Mouse (Mus musculus) embryonic facial prominence, embryonic 15.5 days (tissue): Measurements from ENCODE around the gene Lrguk. TPM values are rescaled to one million over a fixed set of nuclear protein-coding genes. Genes with fewer than 3 reads are reported as not detected.

Experiments
- ATAC-seq: fragments of 200-750 bp; cut with Nextera tagmentation; 2 replicates; pipeline ENCODE4 v1.8.0; 2017; ENCODE audit warnings: low read depth, moderate TSS enrichment; ENCODE audit not compliant: insufficient number of reproducible peaks, low FRiP score, low TSS enrichment
- H3K27ac ChIP-seq: fragments of 300-500 bp; sonication (generic); replicated peaks from 2 replicates; pipeline ENCODE4 v1.5.1; 2015; ENCODE audit warnings: mild to moderate bottlenecking, inconsistent platforms
- H3K27me3 ChIP-seq: fragments of 300-500 bp; sonication (generic); 2 replicates; pipeline ENCODE4 v1.6.1; 2015; ENCODE audit warnings: inconsistent platforms
- H3K36me3 ChIP-seq: fragments of 300-500 bp; sonication (generic); 2 replicates; pipeline ENCODE4 v1.6.1; 2015; ENCODE audit warnings: mild to moderate bottlenecking, inconsistent platforms
- H3K4me1 ChIP-seq: fragments of 300-500 bp; sonication (generic); 2 replicates; pipeline ENCODE4 v1.6.1; 2015; ENCODE audit warnings: inconsistent platforms
- H3K4me2 ChIP-seq: fragments of 300-500 bp; sonication (generic); replicated peaks from 2 replicates; pipeline ENCODE4 v1.6.1; 2015; ENCODE audit warnings: mild to moderate bottlenecking, inconsistent platforms
- H3K4me3 ChIP-seq: fragments of 300-500 bp; sonication (generic); replicated peaks from 2 replicates; pipeline ENCODE4 v1.5.1; 2015; ENCODE audit warnings: mild to moderate bottlenecking, inconsistent platforms
- H3K9ac ChIP-seq: fragments of 300-500 bp; sonication (generic); 2 replicates; pipeline ENCODE4 v1.6.1; 2015; ENCODE audit warnings: inconsistent platforms
- H3K9me3 ChIP-seq: fragments of 300-500 bp; sonication (generic); replicated peaks from 2 replicates; pipeline ENCODE4 v1.6.1; 2016; ENCODE audit warnings: inconsistent platforms
- WGBS: fragments of 180-500 bp; shearing (Covaris S2); methylation state at CpG from one replicate; pipeline ENCODE4 v1.1.7; 2015; 5-methylcytosine and 5-hydroxymethylcytosine counted together
- polyA plus RNA-seq: library from polyadenylated mRNA; unstranded; fragments of >200 nt; fragmentation: Nextera tagmentation; extraction: Ambion mirVana; gene quantifications from 2 replicates; pipeline ENCODE4 v1.2.1, GENCODE M21; 2015

Gene Lrguk
- polyA plus RNA-seq, 1 experiment from 2014 or later: 3.3 TPM

DNA sequence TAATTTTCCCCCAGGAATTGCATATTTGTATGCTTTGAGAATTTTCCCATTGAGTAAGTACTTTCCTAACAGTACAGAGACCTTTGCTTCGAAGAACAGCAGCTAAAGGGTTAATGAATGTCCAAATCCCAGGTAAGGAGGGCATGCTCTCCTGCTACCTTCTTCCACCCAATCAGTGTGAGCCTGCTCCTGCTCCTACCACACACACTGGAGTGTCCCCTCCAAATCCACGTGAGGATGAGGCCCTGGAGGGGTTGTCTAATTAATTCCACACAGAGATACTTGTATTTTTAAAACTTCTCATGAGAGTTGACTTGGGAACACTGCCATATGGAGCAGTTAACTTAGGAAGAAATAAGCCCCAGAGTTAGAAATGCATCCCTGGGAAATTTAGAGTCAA, 133.4 kb downstream of the Lrguk start:
- H3K27me3 ChIP-seq: no peaks in the 10 kb centered on the region
- H3K4me1 ChIP-seq: no peaks in the 10 kb centered on the region
- 52% methylated on average over 2 of the region's 2 CpGs for WGBS
- H3K9ac ChIP-seq: no peak overlapping the region
- no peak overlapping the region for H3K27ac ChIP-seq
- no peak overlapping the region for H3K4me3 ChIP-seq
- H3K36me3 ChIP-seq: peaks cover 79% of the 10 kb centered on the region
- H3K9me3 ChIP-seq: no peaks in the 10 kb centered on the region
- ATAC-seq: peak; percentile 84
- no peak overlapping the region for H3K4me2 ChIP-seq

DNA sequence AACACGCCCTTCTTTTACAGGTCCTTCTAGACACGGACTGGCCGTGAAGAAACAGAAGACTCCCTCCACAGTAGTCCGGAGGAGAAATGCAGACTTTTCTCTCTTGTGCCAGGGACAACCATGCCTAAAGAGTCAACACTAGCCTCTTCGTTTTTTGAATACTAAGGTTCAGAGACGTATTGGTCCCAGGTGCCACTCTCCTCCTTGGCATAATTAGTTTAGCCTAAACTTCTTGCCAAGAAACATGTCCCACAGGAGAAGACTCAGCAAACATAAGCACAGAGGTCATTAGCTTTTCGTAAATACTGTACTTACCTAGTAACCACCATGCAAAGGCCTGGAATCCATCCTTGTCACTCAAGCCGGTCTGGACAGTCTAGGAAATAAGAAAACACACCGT, 133.8 kb downstream of the Lrguk start:
- no peaks in the 10 kb centered on the region for H3K9me3 ChIP-seq
- H3K4me2 ChIP-seq: no peak overlapping the region
- no peak overlapping the region for H3K9ac ChIP-seq
- peaks cover 77% of the 10 kb centered on the region for H3K36me3 ChIP-seq
- 74% methylated on average over 9 of the region's 9 CpGs for WGBS
- ATAC-seq: peak; percentile 61; the same call in 1 of the 2 replicates
- no peaks in the 10 kb centered on the region for H3K4me1 ChIP-seq
- H3K27ac ChIP-seq: no peak overlapping the region
- no peak overlapping the region for H3K4me3 ChIP-seq
- H3K27me3 ChIP-seq: no peaks in the 10 kb centered on the region

DNA sequence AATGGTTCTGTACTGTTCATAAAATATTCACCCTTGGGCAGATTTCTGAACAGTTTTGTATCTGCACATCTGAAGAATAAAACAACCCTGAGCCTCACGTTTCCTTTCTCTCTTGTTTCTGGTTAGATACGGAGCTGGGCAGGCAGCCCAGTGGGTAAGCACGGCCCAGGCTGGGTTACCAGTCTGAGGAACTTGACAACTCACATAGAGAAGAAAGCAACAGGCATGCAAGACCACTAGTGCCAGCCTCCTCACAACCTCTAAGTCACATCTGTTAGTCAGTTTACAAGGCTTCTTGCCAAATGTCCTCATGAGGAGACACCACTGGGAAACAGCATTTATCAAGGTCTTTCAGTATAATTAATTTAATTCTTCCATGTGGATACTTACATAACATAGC, 139.6 kb downstream of the Lrguk start:
- Histone ChIP-seq H3K9ac (no peak overlapping the region), H3K4me3 (no peak overlapping the region), H3K27me3 (no peaks in the 10 kb centered on the region), H3K4me2 (no peak overlapping the region), H3K4me1 (peaks cover 10% of the 10 kb centered on the region; the same call in 1 of the 2 replicates), H3K27ac (no peak overlapping the region), H3K9me3 (no peaks in the 10 kb centered on the region), H3K36me3 (peaks cover 48% of the 10 kb centered on the region)
- WGBS: 75% methylated on average over 3 of the region's 3 CpGs
- no peak for ATAC-seq

DNA sequence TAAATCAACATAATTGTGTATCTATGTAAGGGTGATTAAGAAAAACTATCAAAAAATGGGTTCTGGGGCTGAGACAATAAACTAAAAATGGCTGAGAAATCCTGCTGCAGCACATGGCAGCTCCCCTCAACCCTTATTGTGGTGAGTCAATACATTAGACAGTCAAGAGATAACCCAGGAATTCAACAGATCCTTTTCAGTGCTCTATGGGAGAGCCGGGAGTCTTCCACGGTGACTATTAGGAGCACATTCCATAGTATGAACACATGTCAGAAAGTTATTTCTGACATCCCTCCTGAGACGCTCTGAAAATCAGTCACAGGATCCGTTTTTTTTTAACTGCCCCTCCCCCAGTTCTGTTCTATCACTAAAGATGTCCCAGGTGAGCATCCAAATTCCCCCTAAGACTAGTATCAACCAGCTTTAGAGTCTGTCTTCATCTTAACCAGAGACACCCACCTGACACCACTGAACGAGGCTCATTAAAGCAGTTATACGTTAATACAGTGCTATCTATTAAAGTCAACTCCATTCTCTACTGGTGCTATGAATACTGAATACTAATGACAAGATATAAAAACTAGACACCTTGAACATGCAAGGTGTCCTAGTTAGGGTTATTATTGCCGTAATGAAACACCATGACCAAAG, 141.7 kb downstream of the Lrguk start:
- no peak overlapping the region for H3K9ac ChIP-seq
- H3K36me3 ChIP-seq: peaks cover 33% of the 10 kb centered on the region
- no peak overlapping the region for H3K4me3 ChIP-seq
- H3K4me2 ChIP-seq: no peak overlapping the region
- no peak overlapping the region for H3K27ac ChIP-seq
- peaks cover 14% of the 10 kb centered on the region for H3K4me1 ChIP-seq
- H3K27me3 ChIP-seq: no peaks in the 10 kb centered on the region
- no peak for ATAC-seq
- 56% methylated on average over 7 of the region's 7 CpGs for WGBS
- H3K9me3 ChIP-seq: no peaks in the 10 kb centered on the region

DNA sequence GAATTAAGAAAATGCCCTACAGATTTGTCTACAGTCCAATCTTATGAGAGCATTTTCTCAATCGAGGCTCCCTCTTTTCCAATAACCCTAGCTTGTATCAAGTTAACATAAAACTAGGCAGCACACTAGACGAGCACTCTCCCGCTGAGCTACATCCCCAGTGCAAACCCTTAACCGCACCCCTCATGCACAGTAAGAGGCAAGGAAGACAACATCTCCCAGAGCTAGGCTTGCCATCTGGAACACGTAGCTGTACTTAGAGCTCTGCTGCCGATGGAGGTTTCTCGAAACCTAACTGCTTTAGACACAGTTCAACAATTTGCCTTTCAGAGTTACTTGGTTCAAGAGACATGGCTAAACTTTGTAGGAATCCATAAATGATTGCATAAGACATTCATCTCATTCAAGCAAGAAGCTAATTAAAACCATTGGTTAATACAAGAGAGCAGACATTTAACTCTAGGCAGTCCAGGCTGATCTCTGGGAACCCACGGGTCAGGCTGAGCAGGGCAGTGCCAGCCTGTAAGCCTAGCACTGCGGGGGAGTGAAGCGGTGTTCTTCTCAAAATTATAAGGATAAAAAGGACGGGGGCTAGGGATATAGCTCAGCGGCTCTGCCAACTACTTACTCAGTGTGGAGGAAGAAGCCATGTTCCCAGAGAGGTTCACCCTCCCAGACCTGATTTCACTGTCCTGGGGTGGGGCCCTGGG, 142.7 kb downstream of the Lrguk start:
- H3K9ac ChIP-seq: no peak overlapping the region
- peaks cover 18% of the 10 kb centered on the region for H3K4me1 ChIP-seq
- no peaks in the 10 kb centered on the region for H3K9me3 ChIP-seq
- H3K4me2 ChIP-seq: 0 out of 2 replicates have a peak overlapping the region, but pooled peaks have one; percentile 4
- no peak overlapping the region for H3K4me3 ChIP-seq
- H3K27me3 ChIP-seq: no peaks in the 10 kb centered on the region
- H3K27ac ChIP-seq: peak overlapping the region; percentile 55
- peaks cover 24% of the 10 kb centered on the region for H3K36me3 ChIP-seq
- ATAC-seq: no peak
- WGBS: 54% methylated on average over 12 of the region's 12 CpGs

- no peaks in the 10 kb centered on the region for H3K9me3 ChIP-seq
- no peaks in the 10 kb centered on the region for H3K27me3 ChIP-seq
- H3K4me3 ChIP-seq: no peak overlapping the region
- H3K4me2 ChIP-seq: no peak overlapping the region
- WGBS: 77% methylated on average over 12 of the region's 12 CpGs
- H3K27ac ChIP-seq: no peak overlapping the region
- H3K9ac ChIP-seq: no peak overlapping the region
- no peak for ATAC-seq
- peaks cover 13% of the 10 kb centered on the region for H3K36me3 ChIP-seq
- peaks cover 21% of the 10 kb centered on the region for H3K4me1 ChIP-seq
Measured at GRCm38 (mm10) chr6:34173251-34173650, 144.0 kb downstream of the Lrguk start.

DNA sequence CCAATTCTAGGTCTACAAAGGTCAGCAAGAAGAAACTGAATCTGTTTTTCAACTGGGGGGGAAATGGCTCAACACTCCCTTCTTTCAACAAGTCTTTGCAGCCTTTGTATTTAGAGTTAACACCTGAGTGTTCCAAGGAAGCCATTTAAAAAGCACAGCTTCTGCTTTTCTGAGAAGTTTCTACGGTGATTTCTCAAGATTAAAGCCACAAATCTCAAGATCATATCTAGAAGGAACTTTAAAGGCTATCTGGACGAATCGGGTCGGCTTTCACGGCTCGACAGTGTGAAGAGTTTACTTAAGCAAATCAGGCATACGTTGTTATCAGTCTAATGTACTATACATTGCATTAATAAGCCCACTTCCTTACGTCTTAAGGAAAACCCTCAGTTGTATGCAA, 145.5 kb downstream of the Lrguk start:
- no peaks in the 10 kb centered on the region for H3K27me3 ChIP-seq
- no peak for ATAC-seq
- H3K9me3 ChIP-seq: no peaks in the 10 kb centered on the region
- no peak overlapping the region for H3K4me2 ChIP-seq
- no peak overlapping the region for H3K9ac ChIP-seq
- 86% methylated on average over 8 of the region's 8 CpGs for WGBS
- peaks cover under 1% of the 10 kb centered on the region for H3K36me3 ChIP-seq
- peaks cover 21% of the 10 kb centered on the region for H3K4me1 ChIP-seq
- no peak overlapping the region for H3K27ac ChIP-seq
- H3K4me3 ChIP-seq: no peak overlapping the region

DNA sequence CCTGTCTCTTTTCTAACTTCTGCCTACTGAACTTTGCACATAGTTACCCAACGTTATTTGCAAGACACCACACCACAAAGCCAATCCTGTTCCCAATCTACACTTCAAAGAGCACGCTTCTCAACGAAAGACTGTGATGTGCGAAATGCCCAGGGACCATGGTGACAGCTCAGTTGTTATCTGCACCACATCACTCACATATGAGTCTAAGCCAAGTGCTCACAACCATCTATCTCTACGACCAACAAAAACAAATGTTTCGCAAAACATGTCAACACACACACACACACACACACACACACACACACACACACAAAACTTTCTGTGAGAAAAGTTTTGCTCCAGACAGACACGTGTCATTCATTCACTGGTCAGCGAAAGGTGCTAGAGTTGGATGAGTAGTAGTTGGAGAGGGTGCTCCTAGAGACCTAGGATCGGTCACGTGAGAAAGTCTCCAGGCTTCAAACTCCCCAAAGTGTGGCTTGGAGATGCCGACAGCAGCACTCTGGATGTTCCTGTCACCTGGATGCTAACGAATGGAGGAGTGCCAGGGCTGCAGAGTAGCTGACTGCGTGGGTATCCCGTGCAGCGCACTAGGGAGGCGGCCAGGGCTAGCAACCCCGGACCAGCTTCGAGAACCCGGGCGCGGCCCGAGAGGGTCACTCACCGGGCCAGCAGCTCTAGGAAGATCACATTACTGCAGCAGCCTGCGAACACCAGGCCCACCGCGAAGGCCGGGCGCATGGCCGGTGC, 147.0 kb downstream of the Lrguk start:
- H3K27ac ChIP-seq: peak overlapping the region; percentile 89
- peaks cover 21% of the 10 kb centered on the region for H3K4me1 ChIP-seq
- H3K36me3 ChIP-seq: no peaks in the 10 kb centered on the region
- peak overlapping the region; percentile 70 for H3K4me2 ChIP-seq
- H3K9ac ChIP-seq: peak overlapping the region; percentile 84
- H3K4me3 ChIP-seq: peak overlapping the region; percentile 91
- no peaks in the 10 kb centered on the region for H3K9me3 ChIP-seq
- WGBS: 2% methylated on average over 29 of the region's 29 CpGs
- H3K27me3 ChIP-seq: no peaks in the 10 kb centered on the region
- peak; percentile 75 for ATAC-seq

- peak within 1 kb of the TSS; percentile 89 for H3K27ac ChIP-seq
- WGBS: under 1% methylated on average over 29 of the region's 29 CpGs
- peak; percentile 99 for ATAC-seq
Measured at GRCm38 (mm10) chr6:34176864-34177247, 147.6 kb downstream of the Lrguk start, which contains the start of gene Slc35b4. Slc35b4 (minus strand) TSS chr6:34177111.

DNA sequence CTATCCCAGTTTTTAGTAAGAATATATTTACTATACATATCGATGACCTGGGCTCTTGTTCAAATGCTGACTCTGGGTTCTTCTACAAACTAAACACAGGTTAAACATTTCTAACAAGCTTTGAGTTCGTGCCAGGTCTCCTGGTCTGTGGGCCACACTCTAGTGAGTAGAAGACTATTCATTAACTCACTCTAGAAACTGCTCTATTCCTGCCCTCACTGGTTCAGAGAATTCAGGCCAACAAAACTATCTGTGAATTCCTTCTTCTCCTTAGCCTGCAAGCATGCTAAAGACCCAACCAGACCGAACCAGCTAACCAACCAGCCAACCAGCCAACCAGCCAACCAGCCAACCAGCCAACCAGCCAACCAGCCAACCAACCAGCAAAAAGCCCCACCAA, 149.8 kb downstream of the Lrguk start:
- Histone ChIP-seq H3K36me3 (no peaks in the 10 kb centered on the region), H3K4me3 (no peak overlapping the region), H3K4me1 (peaks cover 12% of the 10 kb centered on the region), H3K9ac (no peak overlapping the region), H3K9me3 (no peaks in the 10 kb centered on the region), H3K27ac (no peak overlapping the region), H3K27me3 (no peaks in the 10 kb centered on the region), H3K4me2 (no peak overlapping the region)
- ATAC-seq: no peak
- 80% methylated on average over 3 of the region's 3 CpGs for WGBS

More at GRCm38 (mm10) chr6:34176864-34177247, 147.6 kb downstream of the Lrguk start, which contains the start of gene Slc35b4:
- H3K36me3 ChIP-seq: no peaks in the 10 kb centered on the region
- H3K4me3 ChIP-seq: peak within 1 kb of the TSS; percentile 91
- H3K9ac ChIP-seq: peak within 1 kb of the TSS; percentile 84
- H3K4me1 ChIP-seq: peaks cover 20% of the 10 kb centered on the region
- H3K9me3 ChIP-seq: no peaks in the 10 kb centered on the region
- no peaks in the 10 kb centered on the region for H3K27me3 ChIP-seq
- H3K4me2 ChIP-seq: peak within 1 kb of the TSS; percentile 70

- Histone ChIP-seq H3K27me3 (no peaks in the 10 kb centered on the region), H3K4me1 (peaks cover 12% of the 10 kb centered on the region), H3K27ac (no peak overlapping the region), H3K9me3 (no peaks in the 10 kb centered on the region), H3K36me3 (no peaks in the 10 kb centered on the region), H3K4me3 (no peak overlapping the region), H3K4me2 (no peak overlapping the region), H3K9ac (no peak overlapping the region)
- ATAC-seq: no peak
- 82% methylated on average over 4 of the region's 4 CpGs for WGBS
Measured at GRCm38 (mm10) chr6:34179911-34180310, 150.7 kb downstream of the Lrguk start.
